Mouse (Mus musculus): ENCODE measurements around the gene Zfand6. TPM values are rescaled to one million over a fixed set of nuclear protein-coding genes. Genes with fewer than 3 reads are reported as not detected.

Gene Zfand6
- polyA plus RNA-seq, 1 experiment from 2014 or later: 155 TPM

DNA sequence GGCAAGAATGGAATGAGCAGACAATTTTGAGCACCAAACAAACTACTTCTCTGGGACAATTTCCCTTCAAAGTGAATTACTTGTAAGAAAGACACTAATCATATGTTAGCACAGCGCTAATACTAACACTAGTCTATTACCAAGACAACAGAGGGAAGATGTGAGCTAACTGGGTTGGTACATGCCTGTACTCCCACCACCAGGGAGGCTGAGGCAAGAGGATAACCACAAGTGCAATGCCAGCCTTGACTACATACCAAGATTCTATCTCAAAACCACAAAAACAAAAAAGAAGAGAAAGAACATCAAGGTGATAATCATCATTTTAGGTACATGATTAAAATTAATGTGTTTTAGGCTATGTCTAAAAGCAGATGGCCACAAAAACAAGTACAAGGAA is 8.2 kb downstream of the Zfand6 start:
- Histone ChIP-seq H3K4me1 (peaks cover 5% of the 10 kb centered on the region; the same call in 1 of the 2 replicates), H3K4me3 (no peak overlapping the region), H3K36me3 (no peaks in the 10 kb centered on the region), H3K9me3 (no peaks in the 10 kb centered on the region), H3K27me3 (ENCODE audit: insufficient read depth, poor library complexity, severe bottlenecking) (no peaks in the 10 kb centered on the region), H3K27ac (no peak overlapping the region)
- WGBS: 82% methylated on average over 1 of the region's 1 CpGs
- DNase-seq (ENCODE audit: low spot score): no peak

DNA sequence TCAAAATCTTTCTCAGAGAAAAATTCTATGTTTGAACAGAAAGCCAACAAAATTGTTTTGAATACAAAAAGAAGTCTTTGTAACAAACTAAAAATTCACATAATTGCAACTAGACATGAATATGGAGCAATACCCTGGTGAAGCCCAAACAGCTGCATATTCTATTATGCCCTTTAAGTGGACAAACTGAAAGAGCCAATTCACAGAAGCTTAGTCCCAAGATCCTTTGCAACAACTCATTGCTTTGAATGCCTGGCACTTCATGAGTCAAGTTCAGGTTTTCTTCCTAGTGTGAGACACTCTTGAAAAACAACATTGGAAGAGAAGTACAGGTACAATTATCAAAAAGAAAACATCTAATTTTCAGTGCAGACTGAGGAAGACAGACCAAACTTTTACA is 8.8 kb downstream of the Zfand6 start:
- Histone ChIP-seq H3K4me3 (no peak overlapping the region), H3K9me3 (no peaks in the 10 kb centered on the region), H3K27me3 (ENCODE audit: insufficient read depth, poor library complexity, severe bottlenecking) (no peaks in the 10 kb centered on the region), H3K4me1 (peaks cover 5% of the 10 kb centered on the region; the same call in 1 of the 2 replicates), H3K36me3 (no peaks in the 10 kb centered on the region), H3K27ac (no peak overlapping the region)
- DNase-seq (ENCODE audit: low spot score): no peak

DNA sequence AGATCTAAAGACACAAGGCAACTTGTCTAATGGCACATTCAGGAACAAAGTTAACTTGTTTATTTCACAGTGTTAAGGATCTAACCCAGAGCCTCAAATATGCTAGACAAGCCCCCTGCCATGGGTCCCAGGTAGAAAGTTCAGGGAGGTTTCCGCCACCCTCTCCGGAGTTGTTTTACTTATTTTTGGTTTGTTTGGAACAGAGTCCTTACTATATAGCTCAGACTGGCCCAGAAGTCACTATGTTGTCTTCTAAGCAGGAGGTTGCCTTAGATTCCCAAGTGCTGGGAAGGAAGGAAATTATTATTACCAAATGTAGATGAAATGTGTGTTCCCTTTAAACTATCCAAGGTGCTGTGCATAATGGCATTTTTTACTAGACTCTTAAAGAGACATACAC is 9.7 kb downstream of the Zfand6 start:
- no peaks in the 10 kb centered on the region for H3K9me3 ChIP-seq
- H3K4me3 ChIP-seq: peak overlapping the region; percentile 59; the same call in 1 of the 2 replicates
- no peaks in the 10 kb centered on the region for H3K36me3 ChIP-seq
- no peaks in the 10 kb centered on the region for H3K27me3 ChIP-seq (ENCODE audit: insufficient read depth, poor library complexity, severe bottlenecking)
- H3K4me1 ChIP-seq: peaks cover 5% of the 10 kb centered on the region; the same call in 1 of the 2 replicates
- no peak for DNase-seq (ENCODE audit: low spot score)
- peak overlapping the region; percentile 72; the same call in 1 of the 2 replicates for H3K27ac ChIP-seq
- 74% methylated on average over 2 of the region's 2 CpGs for WGBS

DNA sequence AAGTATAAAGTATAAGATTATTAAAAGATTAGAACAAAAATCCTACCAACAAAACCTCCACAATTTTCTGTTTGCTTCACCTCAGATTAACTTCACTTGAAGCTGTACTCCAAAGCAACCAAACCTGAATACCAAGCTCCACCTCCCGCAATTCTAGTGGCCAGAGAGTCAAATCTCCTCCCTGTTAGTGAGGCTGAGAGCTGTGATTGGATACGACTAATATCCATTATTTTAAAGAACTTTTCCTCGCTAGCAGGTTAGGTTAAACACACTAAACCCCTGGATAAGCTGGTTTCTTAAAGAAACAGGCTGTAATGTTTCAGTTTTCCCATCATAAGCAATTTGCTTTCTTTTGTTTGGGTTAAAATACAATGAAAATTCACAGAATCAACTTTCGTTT is 10.5 kb downstream of the Zfand6 start:
- H3K27me3 ChIP-seq (ENCODE audit: insufficient read depth, poor library complexity, severe bottlenecking): no peaks in the 10 kb centered on the region
- WGBS: 3% methylated on average over 4 of the region's 4 CpGs
- DNase-seq (ENCODE audit: low spot score): peak; percentile 90
- peak overlapping the region; percentile 73; the same call in 1 of the 2 replicates for H3K27ac ChIP-seq
- peak overlapping the region; percentile 59 for H3K4me3 ChIP-seq
- peaks cover 5% of the 10 kb centered on the region; the same call in 1 of the 2 replicates for H3K4me1 ChIP-seq
- H3K9me3 ChIP-seq: no peaks in the 10 kb centered on the region
- H3K36me3 ChIP-seq: no peaks in the 10 kb centered on the region

DNA sequence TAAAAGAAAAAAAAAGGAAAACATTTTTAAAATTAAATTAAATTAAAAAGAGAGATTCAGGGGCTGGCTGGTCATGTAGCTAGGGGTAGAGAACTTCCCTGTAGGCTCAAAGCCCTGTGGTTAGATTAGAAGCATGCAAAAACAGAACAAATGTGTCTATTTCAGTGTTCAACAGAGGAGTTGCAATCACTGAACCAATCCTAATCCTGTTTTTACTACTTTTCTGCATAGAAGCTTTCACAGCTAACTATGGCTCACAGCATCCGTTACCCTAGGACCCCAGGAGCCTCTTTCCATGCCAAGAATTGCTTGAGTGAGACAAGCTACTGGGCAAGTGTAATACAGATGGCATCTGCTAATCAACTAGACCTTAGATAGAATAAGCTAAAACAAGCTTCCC is 16.7 kb downstream of the Zfand6 start:
- Histone ChIP-seq H3K4me1 (no peaks in the 10 kb centered on the region; the same call in 1 of the 2 replicates), H3K27me3 (ENCODE audit: insufficient read depth, poor library complexity, severe bottlenecking) (no peaks in the 10 kb centered on the region), H3K27ac (no peak overlapping the region), H3K4me3 (no peak overlapping the region), H3K36me3 (no peaks in the 10 kb centered on the region), H3K9me3 (no peaks in the 10 kb centered on the region)
- WGBS: 97% methylated on average over 1 of the region's 1 CpGs
- no peak for DNase-seq (ENCODE audit: low spot score)

DNA sequence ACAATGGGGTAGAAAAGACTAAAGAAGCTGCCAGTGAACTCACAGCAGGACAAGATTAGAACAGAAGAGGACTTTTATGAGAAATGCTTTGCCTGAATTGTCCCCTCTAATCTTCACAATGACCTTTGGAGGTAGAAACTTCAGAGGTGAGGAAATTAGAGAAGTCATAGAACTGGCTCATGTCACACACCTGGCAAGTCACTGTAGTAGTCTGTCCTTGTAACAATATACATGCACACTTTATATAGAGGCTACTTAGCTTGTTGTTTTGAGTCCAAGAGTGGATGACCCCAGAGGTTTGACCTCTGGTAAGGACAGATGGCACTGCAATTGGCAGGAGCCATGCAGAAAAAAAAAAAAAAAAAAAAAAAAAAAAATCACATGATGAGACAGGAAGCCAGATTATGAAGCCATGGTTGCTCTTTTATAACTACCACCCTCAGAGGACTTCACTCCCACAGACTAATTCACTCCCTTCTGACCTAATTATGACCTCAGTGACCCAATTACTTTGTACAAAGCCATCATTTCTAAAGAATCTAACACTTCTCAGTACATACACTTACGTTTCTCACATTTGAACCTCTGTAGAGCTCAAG is 20.1 kb downstream of the Zfand6 start:
- no peak overlapping the region for H3K27ac ChIP-seq
- no peak for DNase-seq (ENCODE audit: low spot score)
- no peak overlapping the region for H3K4me3 ChIP-seq
- H3K36me3 ChIP-seq: no peaks in the 10 kb centered on the region
- no peaks in the 10 kb centered on the region for H3K4me1 ChIP-seq
- H3K9me3 ChIP-seq: no peaks in the 10 kb centered on the region
- WGBS: 86% methylated on average over 1 of the region's 1 CpGs
- H3K27me3 ChIP-seq (ENCODE audit: insufficient read depth, poor library complexity, severe bottlenecking): no peaks in the 10 kb centered on the region

DNA sequence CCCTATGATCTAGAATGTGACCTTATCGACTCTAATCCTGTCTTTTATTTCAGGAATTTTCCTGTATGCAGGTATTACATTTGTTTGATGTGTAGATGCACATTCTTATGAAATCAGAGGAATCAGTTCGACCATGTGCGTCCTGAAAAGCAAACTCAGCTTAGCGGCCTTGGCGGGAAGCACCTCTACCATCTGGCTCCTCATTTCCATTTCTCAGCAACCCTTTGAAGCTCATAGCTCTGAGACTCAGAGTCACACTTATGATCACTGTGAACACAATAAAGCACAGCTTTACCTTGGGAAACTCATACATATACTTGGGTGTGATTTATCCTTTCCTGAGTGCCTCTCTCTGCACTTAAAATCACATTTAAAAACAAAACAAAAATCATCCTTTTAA is 21.8 kb downstream of the Zfand6 start:
- DNase-seq (ENCODE audit: low spot score): no peak
- 89% methylated on average over 5 of the region's 5 CpGs for WGBS
- H3K9me3 ChIP-seq: no peaks in the 10 kb centered on the region
- H3K4me3 ChIP-seq: no peak overlapping the region
- H3K27me3 ChIP-seq (ENCODE audit: insufficient read depth, poor library complexity, severe bottlenecking): no peaks in the 10 kb centered on the region
- no peaks in the 10 kb centered on the region for H3K36me3 ChIP-seq
- no peak overlapping the region for H3K27ac ChIP-seq
- no peaks in the 10 kb centered on the region for H3K4me1 ChIP-seq

DNA sequence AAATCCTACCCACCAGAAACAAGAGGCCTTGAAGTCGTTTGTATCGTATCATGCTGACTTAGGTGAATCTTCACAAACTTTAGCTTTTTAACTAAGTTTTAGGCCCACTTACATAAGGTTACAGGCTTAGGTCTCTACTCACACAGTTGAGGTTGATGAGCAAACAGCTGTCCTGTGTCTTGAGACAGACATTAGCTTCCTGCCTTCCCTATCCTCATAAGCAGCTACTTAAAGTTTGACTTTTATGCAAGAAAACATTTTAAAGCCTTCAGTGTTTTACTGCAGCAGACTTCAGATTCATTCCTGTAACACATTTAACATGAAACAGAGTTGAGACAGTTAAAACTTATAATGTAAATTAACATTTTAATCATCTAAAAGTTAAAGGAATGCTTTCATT is 37.0 kb downstream of the Zfand6 start:
- WGBS: 83% methylated on average over 2 of the region's 2 CpGs
- H3K36me3 ChIP-seq: no peaks in the 10 kb centered on the region

DNA sequence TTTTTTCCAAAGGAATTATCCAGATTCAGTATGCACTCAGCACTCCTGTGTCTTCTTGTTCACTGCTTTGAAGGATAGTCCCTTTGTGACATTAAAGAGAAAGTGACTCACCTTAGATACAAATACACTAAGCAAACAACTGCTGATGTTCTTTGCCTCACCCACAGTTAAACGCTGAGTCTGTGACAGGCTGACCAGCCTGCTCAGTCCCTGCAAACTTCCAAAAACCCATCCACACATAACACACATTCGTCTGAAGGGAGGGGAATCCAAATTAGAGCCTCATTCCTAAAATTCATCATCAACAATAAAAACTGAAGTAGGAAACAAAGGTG is 37.8 kb downstream of the Zfand6 start:
- Histone ChIP-seq H3K9me3 (no peaks in the 10 kb centered on the region), H3K36me3 (no peaks in the 10 kb centered on the region), H3K27ac (no peak overlapping the region), H3K4me3 (no peak overlapping the region), H3K4me1 (peaks cover 5% of the 10 kb centered on the region; the same call in 1 of the 2 replicates), H3K27me3 (ENCODE audit: insufficient read depth, poor library complexity, severe bottlenecking) (no peaks in the 10 kb centered on the region)
- DNase-seq (ENCODE audit: low spot score): no peak
- 72% methylated on average over 2 of the region's 2 CpGs for WGBS

More for the DNA sequence above, 37.0 kb downstream of the Zfand6 start:
- Histone ChIP-seq H3K27me3 (ENCODE audit: insufficient read depth, poor library complexity, severe bottlenecking) (no peaks in the 10 kb centered on the region), H3K9me3 (no peaks in the 10 kb centered on the region), H3K4me3 (no peak overlapping the region), H3K4me1 (peaks cover 5% of the 10 kb centered on the region; the same call in 1 of the 2 replicates), H3K27ac (no peak overlapping the region)
- no peak for DNase-seq (ENCODE audit: low spot score)

DNA sequence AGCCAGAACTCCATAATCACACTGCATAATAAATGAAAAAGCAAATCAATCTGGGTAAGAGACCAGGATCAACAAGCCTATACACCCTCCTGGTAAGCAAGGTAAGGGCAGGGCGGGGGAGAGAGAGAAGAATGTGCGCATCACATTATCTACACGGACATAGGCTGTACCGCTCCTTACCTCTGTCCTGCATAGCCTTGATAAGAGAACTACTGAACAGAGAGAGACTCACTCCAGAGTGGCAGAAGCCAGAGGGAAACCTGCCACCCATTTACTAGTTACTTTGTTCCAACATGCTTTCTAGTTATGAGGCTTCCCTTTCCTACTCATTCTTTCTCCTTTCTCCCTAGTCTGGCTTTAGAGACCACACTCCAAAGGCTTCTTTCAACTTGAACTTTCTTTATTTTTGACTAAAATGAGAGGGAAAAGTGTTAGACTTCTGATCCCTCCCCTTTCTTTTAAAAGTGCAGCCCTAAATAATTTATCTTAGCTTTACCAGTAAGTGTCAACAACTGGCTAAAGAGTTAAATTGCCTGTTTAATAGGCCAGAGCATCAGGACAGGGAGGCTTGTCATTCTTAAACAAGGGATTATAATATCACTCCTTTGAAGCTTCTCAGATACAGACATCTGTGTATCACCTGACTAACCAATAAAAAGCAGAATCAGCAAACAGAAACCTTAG is 38.3 kb downstream of the Zfand6 start:
- Histone ChIP-seq H3K36me3 (no peaks in the 10 kb centered on the region), H3K4me1 (peaks cover 5% of the 10 kb centered on the region; the same call in 1 of the 2 replicates), H3K4me3 (no peak overlapping the region), H3K9me3 (no peaks in the 10 kb centered on the region), H3K27me3 (ENCODE audit: insufficient read depth, poor library complexity, severe bottlenecking) (no peaks in the 10 kb centered on the region), H3K27ac (no peak overlapping the region)
- peak; percentile 82 for DNase-seq (ENCODE audit: low spot score)
- WGBS: 71% methylated on average over 4 of the region's 4 CpGs

DNA sequence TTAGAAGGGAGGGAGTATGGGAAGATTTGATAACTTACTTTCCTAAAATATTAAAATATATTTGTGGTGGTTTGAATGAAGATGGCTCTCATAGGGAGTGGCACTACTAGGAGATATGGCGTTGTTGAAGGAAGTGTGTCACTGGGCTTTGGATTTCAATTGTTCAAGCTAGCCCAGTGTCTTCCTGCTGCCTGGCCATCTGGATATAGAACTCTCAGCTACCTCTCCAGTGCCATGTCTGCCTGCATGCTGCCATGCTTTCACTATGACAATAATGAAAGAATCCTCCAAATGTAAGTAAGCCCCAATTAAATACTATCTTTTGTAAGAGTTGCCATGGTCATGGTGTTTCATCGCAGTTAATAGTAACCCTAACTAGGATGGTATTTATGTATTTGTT is 40.7 kb downstream of the Zfand6 start:
- Histone ChIP-seq H3K27me3 (ENCODE audit: insufficient read depth, poor library complexity, severe bottlenecking) (no peaks in the 10 kb centered on the region), H3K36me3 (no peaks in the 10 kb centered on the region), H3K9me3 (no peaks in the 10 kb centered on the region), H3K27ac (no peak overlapping the region), H3K4me1 (peaks cover 5% of the 10 kb centered on the region; the same call in 1 of the 2 replicates), H3K4me3 (no peak overlapping the region)
- no peak for DNase-seq (ENCODE audit: low spot score)
- 87% methylated on average over 2 of the region's 2 CpGs for WGBS

DNA sequence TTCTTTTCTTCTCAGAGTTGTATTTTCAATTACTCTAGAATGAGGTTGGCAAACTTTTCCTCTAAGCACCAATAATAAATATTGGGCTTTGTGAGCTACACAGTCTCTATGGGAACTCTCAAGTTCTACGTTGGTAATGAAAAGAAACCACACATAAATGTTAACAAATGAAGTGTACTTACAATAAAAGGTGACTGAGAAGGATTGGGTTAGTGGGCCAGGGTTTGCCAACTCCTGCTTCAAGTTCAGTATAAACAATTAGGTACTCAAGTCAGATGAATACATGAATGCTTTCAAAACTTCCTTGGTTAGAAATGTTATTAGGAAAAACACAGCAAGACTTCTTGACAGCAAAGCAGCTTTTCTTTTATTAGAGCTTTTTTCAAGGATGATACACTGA is 43.5 kb downstream of the Zfand6 start:
- WGBS: 83% methylated on average over 1 of the region's 1 CpGs
- H3K36me3 ChIP-seq: no peaks in the 10 kb centered on the region
- H3K27ac ChIP-seq: no peak overlapping the region
- no peak overlapping the region for H3K4me3 ChIP-seq
- DNase-seq (ENCODE audit: low spot score): no peak
- no peaks in the 10 kb centered on the region for H3K27me3 ChIP-seq (ENCODE audit: insufficient read depth, poor library complexity, severe bottlenecking)
- H3K4me1 ChIP-seq: peaks cover 3% of the 10 kb centered on the region; the same call in 1 of the 2 replicates
- H3K9me3 ChIP-seq: no peaks in the 10 kb centered on the region

DNA sequence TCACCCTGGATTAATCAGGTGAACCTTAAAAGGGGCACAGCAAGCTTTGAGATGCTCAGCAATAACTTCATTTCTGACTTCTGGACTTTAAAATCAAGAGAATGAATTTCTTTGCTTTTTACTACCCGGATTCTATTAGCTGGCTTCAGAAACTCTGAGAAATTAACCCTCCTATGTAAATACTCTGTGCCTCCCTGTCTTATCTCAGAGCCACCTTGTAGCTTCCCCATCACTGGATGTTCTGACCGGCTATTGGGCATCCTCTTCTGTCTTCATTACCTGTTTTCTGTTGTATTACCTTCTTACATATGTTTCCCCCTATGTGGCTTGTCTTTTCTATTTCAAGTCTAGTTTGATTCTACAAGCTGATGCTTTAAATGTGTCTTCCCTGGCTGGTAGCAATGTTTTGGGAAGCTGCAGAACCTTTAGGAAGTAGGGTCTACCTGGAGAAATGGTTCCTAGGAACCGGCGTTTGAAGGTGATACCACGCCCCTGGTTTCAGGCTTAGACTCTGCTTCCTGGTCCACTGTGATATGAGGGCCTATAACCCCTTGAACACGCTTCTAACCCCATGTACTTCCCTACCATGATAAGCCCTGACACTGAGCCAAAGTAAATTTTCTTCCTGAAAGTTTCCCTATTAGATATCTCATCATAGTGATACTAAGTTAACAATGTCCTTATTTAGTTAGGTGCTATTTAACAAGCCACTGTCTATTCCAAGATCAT is 46.3 kb downstream of the Zfand6 start:
- H3K36me3 ChIP-seq: no peaks in the 10 kb centered on the region
- H3K4me1 ChIP-seq: no peaks in the 10 kb centered on the region; the same call in 1 of the 2 replicates
- H3K27me3 ChIP-seq (ENCODE audit: insufficient read depth, poor library complexity, severe bottlenecking): no peaks in the 10 kb centered on the region
- WGBS: 74% methylated on average over 6 of the region's 6 CpGs
- H3K9me3 ChIP-seq: no peaks in the 10 kb centered on the region
- H3K27ac ChIP-seq: no peak overlapping the region
- DNase-seq (ENCODE audit: low spot score): no peak
- H3K4me3 ChIP-seq: no peak overlapping the region

All from heart, embryonic 10.5 days (tissue).